Mouse (Mus musculus): ENCODE data around the gene Slc48a1.
A peak's percentile ranks its signal among the peaks of the same experiment; 100 is the strongest.

The Slc48a1 gene

GRCm38 (mm10) chr15:97828221-97828842 is 50.0 kb downstream of the Slc48a1 start:
- DNase-seq = no peak

- DNase-seq = no peak
Measured at GRCm38 (mm10) chr15:97828901-97829338, 50.6 kb downstream of the Slc48a1 start.

- no peak for DNase-seq
Measured at GRCm38 (mm10) chr15:97829432-97829831, 51.1 kb downstream of the Slc48a1 start.

GRCm38 (mm10) chr15:97830253-97830787 is 52.0 kb downstream of the Slc48a1 start:
- DNase-seq = no peak

GRCm38 (mm10) chr15:97830788-97831241 is 52.5 kb downstream of the Slc48a1 start:
- peak; percentile 55 to 64 for DNase-seq

GRCm38 (mm10) chr15:97831242-97831986 is 53.1 kb downstream of the Slc48a1 start:
- peak; percentile 77 to 81 for DNase-seq

GRCm38 (mm10) chr15:97831987-97832640 is 53.8 kb downstream of the Slc48a1 start:
- no peak for DNase-seq

GRCm38 (mm10) chr15:97832764-97833479 is 54.6 kb downstream of the Slc48a1 start:
- no peak for DNase-seq

- no peak for DNase-seq
Measured at GRCm38 (mm10) chr15:97836153-97836893, 58.0 kb downstream of the Slc48a1 start.

- DNase-seq = no peak
Measured at GRCm38 (mm10) chr15:97836894-97837247, 58.6 kb downstream of the Slc48a1 start.

GRCm38 (mm10) chr15:97837491-97838061 is 59.3 kb downstream of the Slc48a1 start:
- DNase-seq = peak in 1 of 2 experiments; percentile 50

- peak; percentile 66 to 71 for DNase-seq
Measured at GRCm38 (mm10) chr15:97838395-97838794, 60.1 kb downstream of the Slc48a1 start.

- DNase-seq = no peak
Measured at GRCm38 (mm10) chr15:97839012-97839411, 60.7 kb downstream of the Slc48a1 start.

- no peak for DNase-seq
Measured at GRCm38 (mm10) chr15:97839473-97839872, 61.2 kb downstream of the Slc48a1 start.

- peak; percentile 48 to 67 for DNase-seq
Measured at GRCm38 (mm10) chr15:97839991-97840455, 61.7 kb downstream of the Slc48a1 start.

GRCm38 (mm10) chr15:97840781-97841180 is 62.5 kb downstream of the Slc48a1 start:
- no peak for DNase-seq

- DNase-seq = no peak
Measured at GRCm38 (mm10) chr15:97841383-97841782, 63.1 kb downstream of the Slc48a1 start.

- no peak for DNase-seq
Measured at GRCm38 (mm10) chr15:97842058-97842457, 63.7 kb downstream of the Slc48a1 start.
